Mouse (Mus musculus) lung, postnatal 0 days (tissue): Measurements from ENCODE around the gene Slc12a8.

Experiments
- CTCF ChIP-seq: IDR thresholded peaks from 2 replicates; pipeline ENCODE4 v1.5.1; 2016; ENCODE audit warnings: antibody characterized with exemption, mild to moderate bottlenecking
- EP300 ChIP-seq: IDR thresholded peaks from 2 replicates; pipeline ENCODE4 v1.6.1; 2016; ENCODE audit warnings: antibody characterized with exemption, mild to moderate bottlenecking, control low read depth

- no peak for TF ChIP-seq CTCF
- no peak for TF ChIP-seq EP300
Observed at GRCm38 (mm10) chr16:33690975-33691747, 174.0 kb downstream of the Slc12a8 start.
